Mouse (Mus musculus) adrenal gland, adult 8-10 months (tissue): ENCODE data around the gene Pknox2. TPM values are rescaled to one million over a fixed set of nuclear protein-coding genes. Genes with fewer than 3 reads are reported as not detected.

Source experiments
- DNase-seq: peaks from one replicate; pipeline ENCODE4 v3.0.0; 2022
- total RNA-seq, 4 experiments: library from RNA; stranded (reverse); gene quantifications; 2 replicates each; pipeline ENCODE4 v1.2.4; 2022

Pknox2 gene
- total RNA-seq, 4 experiments from 2014 or later: 3.0 to 5.4 (median 5.4) TPM

- no peak for DNase-seq
These were observed 270.9 kb downstream of the Pknox2 start for GRCm38 (mm10) chr9:36876313-36876712.

- no peak for DNase-seq
These were observed 273.4 kb downstream of the Pknox2 start for GRCm38 (mm10) chr9:36873796-36874195.

GRCm38 (mm10) chr9:36870263-36870662 is 276.9 kb downstream of the Pknox2 start:
- DNase-seq: peak; percentile 19

GRCm38 (mm10) chr9:36868662-36869061 is 278.5 kb downstream of the Pknox2 start:
- DNase-seq: no peak

- DNase-seq: no peak
These were observed 282.1 kb downstream of the Pknox2 start for GRCm38 (mm10) chr9:36864862-36865813.

- DNase-seq: no peak
These were observed 283.5 kb downstream of the Pknox2 start for GRCm38 (mm10) chr9:36863694-36864093.

- DNase-seq: no peak
These were observed 284.6 kb downstream of the Pknox2 start for GRCm38 (mm10) chr9:36862576-36862975.

GRCm38 (mm10) chr9:36858677-36859076 is 288.5 kb downstream of the Pknox2 start:
- no peak for DNase-seq

GRCm38 (mm10) chr9:36857476-36858117 is 289.6 kb downstream of the Pknox2 start:
- DNase-seq: no peak

- no peak for DNase-seq
These were observed 290.9 kb downstream of the Pknox2 start for GRCm38 (mm10) chr9:36856351-36856750.

GRCm38 (mm10) chr9:36852175-36852574 is 295.0 kb downstream of the Pknox2 start:
- DNase-seq: no peak

- no peak for DNase-seq
These were observed 297.1 kb downstream of the Pknox2 start for GRCm38 (mm10) chr9:36850091-36850490.

- DNase-seq: no peak
These were observed 298.5 kb downstream of the Pknox2 start for GRCm38 (mm10) chr9:36848661-36849060.

- DNase-seq: no peak
These were observed 300.9 kb downstream of the Pknox2 start for GRCm38 (mm10) chr9:36846346-36846745.

Other genes with a start within 250 kb of the Pknox2 start
- 1 to 10 TPM; 5.3 to 9.6 (median 7.4) TPM for gene Tmem218, start 60.8 kb upstream of the Pknox2 start, total RNA-seq
- 10 to 100 TPM; 49.8 to 52.3 (median 50.9) TPM for gene Slc37a2, start 108.3 kb upstream of the Pknox2 start, total RNA-seq
- gene Ccdc15, start 201.0 kb upstream of the Pknox2 start, total RNA-seq: 1 to 10 TPM; 2.8 to 5.3 (median 3.9) TPM
- under 1 TPM in 3 of 4 experiments, not detected in 1; 0.14 to 0.31 (median 0.30) TPM for gene Hepacam, start 219.9 kb upstream of the Pknox2 start, total RNA-seq